Mouse (Mus musculus) MEL (cell line): ENCODE results near the gene Chmp1a. TPM values are rescaled to one million over a fixed set of nuclear protein-coding genes. Genes with fewer than 3 reads are reported as not detected.
"Not testable (repeated sequence)": the region's sequence is repeated elsewhere in the genome, so short reads cannot be mapped to it uniquely, and the experiment has no call there.

Experiments
- DNase-seq: peaks from one replicate; pipeline ENCODE4 v3.0.0; 2011; ENCODE audit warnings: low read depth, low spot score
- H3K27ac ChIP-seq: 2 replicates; pipeline ENCODE4 v1.5.1; 2012; ENCODE audit warnings: low read depth, mild to moderate bottlenecking, control low read depth, low read length, moderate library complexity; ENCODE audit not compliant: control insufficient read depth
- H3K27me3 ChIP-seq, 2 experiments: fragments of 150-350 bp in 1 of 2; sonication (generic) in 1 of 2; 2 replicates each; pipeline ENCODE4 v1.6.1; 2012; ENCODE audit warnings: low read length in 2 of 2, mild to moderate bottlenecking in 2 of 2, improper control_type of control experiment in 1 of 2, moderate library complexity in 1 of 2; ENCODE audit not compliant: insufficient read depth in 2 of 2, control insufficient read depth in 1 of 2
- H3K36me3 ChIP-seq, 2 experiments: 2 replicates each; pipeline ENCODE4 v1.6.1; 2012 to 2014; ENCODE audit warnings: low read length in 2 of 2, improper control_type of control experiment in 1 of 2, inconsistent platforms in 1 of 2, mild to moderate bottlenecking in 1 of 2; ENCODE audit not compliant: insufficient read depth in 2 of 2, control insufficient read depth in 1 of 2
- H3K4me1 ChIP-seq, 2 experiments: fragments of 150-350 bp in 1 of 2; sonication (generic) in 1 of 2; 2 replicates each; pipeline ENCODE4 v1.6.1; 2012; ENCODE audit warnings: low read length in 2 of 2, improper control_type of control experiment in 1 of 2, mild to moderate bottlenecking in 1 of 2; ENCODE audit not compliant: insufficient read depth in 2 of 2, control insufficient read depth in 1 of 2
- H3K4me3 ChIP-seq, 2 experiments: fragments of 150-350 bp in 1 of 2; sonication (generic) in 1 of 2; 2 replicates each; pipeline ENCODE4 v1.5.1; 2012; ENCODE audit warnings: low read depth in 2 of 2, low read length in 2 of 2, mild to moderate bottlenecking in 2 of 2, moderate library complexity in 2 of 2, control low read depth in 1 of 2, improper control_type of control experiment in 1 of 2; ENCODE audit not compliant: control insufficient read depth in 1 of 2, insufficient read depth in 1 of 2
- H3K79me2 ChIP-seq: 2 replicates; pipeline ENCODE4 v1.6.1; 2012; ENCODE audit warnings: mild to moderate bottlenecking, low read length, moderate library complexity; ENCODE audit not compliant: control insufficient read depth, poor library complexity, insufficient read depth
- H3K9ac ChIP-seq: 2 replicates; pipeline ENCODE4 v1.6.1; 2012; ENCODE audit warnings: low read depth, mild to moderate bottlenecking, control low read depth, low read length, moderate library complexity; ENCODE audit not compliant: control insufficient read depth, poor library complexity, severe bottlenecking
- H3K9me3 ChIP-seq: fragments of 150-350 bp; sonication (generic); replicated peaks from 2 replicates; pipeline ENCODE4 v1.6.1; 2012; ENCODE audit warnings: mild to moderate bottlenecking, low read length, improper control_type of control experiment, moderate library complexity; ENCODE audit not compliant: insufficient read depth
- CTCF ChIP-seq, 3 experiments: IDR thresholded peaks in 2 of 3; conservative IDR thresholded peaks in 1 of 3; 2 replicates each; pipeline ENCODE4 v1.5.1; 2011 to 2012; ENCODE audit warnings: low read length in 3 of 3, low read depth in 2 of 3, mild to moderate bottlenecking in 2 of 3, improper control_type of control experiment in 1 of 3, inconsistent platforms in 1 of 3, mixed read lengths in 1 of 3, moderate library complexity in 1 of 3; ENCODE audit not compliant: control insufficient read depth in 1 of 3, insufficient read depth in 1 of 3, poor library complexity in 1 of 3, severe bottlenecking in 1 of 3
- GABPA ChIP-seq: IDR thresholded peaks from 2 replicates; pipeline ENCODE4 v1.6.1; 2012; ENCODE audit warnings: low read depth, mild to moderate bottlenecking, inconsistent platforms, low read length, improper control_type of control experiment, moderate library complexity
- GATA1 ChIP-seq: IDR thresholded peaks from 2 replicates; pipeline ENCODE4 v1.6.1; 2011; ENCODE audit warnings: low read depth, low read length, improper control_type of control experiment
- MAFK ChIP-seq: IDR thresholded peaks from 2 replicates; pipeline ENCODE4 v1.6.1; 2011; ENCODE audit warnings: low read depth, mild to moderate bottlenecking, low read length, improper control_type of control experiment, borderline replicate concordance
- MEF2A ChIP-seq: IDR thresholded peaks from 2 replicates; pipeline ENCODE4 v1.6.1; 2014; ENCODE audit warnings: low read depth, mild to moderate bottlenecking, inconsistent platforms, low read length, improper control_type of control experiment; ENCODE audit not compliant: poor library complexity, insufficient replicate concordance, severe bottlenecking; ENCODE audit errors: extremely low read depth
- MXI1 ChIP-seq: IDR thresholded peaks from 2 replicates; pipeline ENCODE4 v1.6.1; 2011; ENCODE audit warnings: mild to moderate bottlenecking, low read depth, low read length, improper control_type of control experiment
- MYC ChIP-seq: IDR thresholded peaks from 2 replicates; pipeline ENCODE4 v1.6.1; 2011; ENCODE audit warnings: low read depth, mild to moderate bottlenecking, low read length, improper control_type of control experiment, moderate library complexity
- NELFE ChIP-seq: IDR thresholded peaks from 2 replicates; pipeline ENCODE4 v1.6.1; 2011; ENCODE audit warnings: low read depth, low read length, improper control_type of control experiment
- NRF1 ChIP-seq: IDR thresholded peaks from 2 replicates; pipeline ENCODE4 v1.6.1; 2014; ENCODE audit warnings: low read depth, mild to moderate bottlenecking, inconsistent platforms, low read length, improper control_type of control experiment, moderate library complexity; ENCODE audit not compliant: poor library complexity, insufficient read depth, severe bottlenecking
- POLR2AphosphoS2 ChIP-seq: IDR thresholded peaks from 2 replicates; pipeline ENCODE4 v1.6.1; 2011; ENCODE audit warnings: low read length, improper control_type of control experiment
- POLR2AphosphoS5 ChIP-seq: IDR thresholded peaks from 2 replicates; pipeline ENCODE4 v1.6.1; 2012; ENCODE audit warnings: low read depth, borderline replicate concordance, mild to moderate bottlenecking, inconsistent platforms, low read length, moderate library complexity, mixed read lengths
- SIN3A ChIP-seq: IDR thresholded peaks from 2 replicates; pipeline ENCODE4 v1.6.1; 2012; ENCODE audit warnings: low read length, improper control_type of control experiment, inconsistent platforms
- SMC3 ChIP-seq: IDR thresholded peaks from 2 replicates; pipeline ENCODE4 v1.6.1; 2011; ENCODE audit warnings: low read depth, low read length, improper control_type of control experiment
- USF1 ChIP-seq: IDR thresholded peaks from 2 replicates; pipeline ENCODE4 v1.6.1; 2014; ENCODE audit warnings: low read depth, mild to moderate bottlenecking, inconsistent platforms, low read length, improper control_type of control experiment, moderate library complexity
- ZC3H11A ChIP-seq: IDR thresholded peaks from 2 replicates; pipeline ENCODE4 v1.6.1; 2012; ENCODE audit warnings: low read depth, mild to moderate bottlenecking, inconsistent platforms, low read length, improper control_type of control experiment
- ZMIZ1 ChIP-seq: IDR thresholded peaks from 2 replicates; pipeline ENCODE4 v1.6.1; 2012; ENCODE audit warnings: low read depth, mild to moderate bottlenecking, inconsistent platforms, low read length, improper control_type of control experiment, moderate library complexity
- polyA plus RNA-seq, 2 experiments: library from polyadenylated mRNA; stranded (reverse) in 1 of 2; unstranded in 1 of 2; fragments of >175 nt in 1 of 2; fragments of >200 nt in 1 of 2; gene quantifications; 2 replicates each; pipeline versions ENCODE4 v1.2.1 to v1.2.4; 2012; ENCODE audit warnings: low replicate concordance in 2 of 2, low read depth in 1 of 2; ENCODE audit not compliant: insufficient read length in 2 of 2, insufficient read depth in 1 of 2, missing spikeins in 1 of 2
- total RNA-seq: library from RNA; depleted of rRNA; stranded (reverse); fragments of 300-350 nt; gene quantifications from 2 replicates; pipeline ENCODE4 v1.2.3, GENCODE M21; 2012

Gene Chmp1a
- total and polyA plus RNA-seq, 3 experiments = 80.5 to 85.7 TPM; not detected in 1

- TF ChIP-seq MAFK (no peak), SMC3 (no peak)
Measured at GRCm38 (mm10) chr8:123232553-123232952, 20.0 kb upstream of the Chmp1a start (continued).

- Histone ChIP-seq H3K36me3 (no peaks in the 10 kb centered on the region; a peak in 2 of 4 replicates), H3K4me1 (peaks cover 0 to 9% of the 10 kb centered on the region in 2 experiments; a peak in 1 of 4 replicates)
- peak in 2 of 3 experiments; percentile 39; a peak in 3 of 6 replicates for TF ChIP-seq CTCF (IDR thresholded peaks at IDR 0.05 in 2 of 3, conservative IDR thresholded peaks at IDR 0.05 in 1 of 3; ENCODE audit: control insufficient read depth in 1 of 3, insufficient read depth in 1 of 3, low read depth in 2 of 3, low read length in 3 of 3, poor library complexity in 1 of 3, severe bottlenecking in 1 of 3)
- no peak for TF ChIP-seq ZC3H11A
- no peak for TF ChIP-seq GABPA
- TF ChIP-seq SMC3 = peak; percentile 36; the same call in 1 of the 2 replicates
- no peak for TF ChIP-seq POLR2AphosphoS5
Measured at GRCm38 (mm10) chr8:123231742-123232141, 19.2 kb upstream of the Chmp1a start.

GRCm38 (mm10) chr8:123230326-123230725, 17.8 kb upstream of the Chmp1a start:
- not testable (repeated sequence) for H3K36me3 ChIP-seq, H3K27ac ChIP-seq, H3K9me3 ChIP-seq, H3K79me2 ChIP-seq, H3K9ac ChIP-seq, DNase-seq, H3K4me3 ChIP-seq, H3K4me1 ChIP-seq, H3K27me3 ChIP-seq

More at GRCm38 (mm10) chr8:123231742-123232141, 19.2 kb upstream of the Chmp1a start:
- Histone ChIP-seq H3K79me2 (no peaks in the 10 kb centered on the region; the same call in 1 of the 2 replicates), H3K27ac (no peak overlapping the region), H3K4me3 (no peak overlapping the region), H3K27me3 (no peaks in the 10 kb centered on the region), H3K9ac (no peak overlapping the region), H3K9me3 (no peaks in the 10 kb centered on the region)
- no peak for DNase-seq

DNA sequence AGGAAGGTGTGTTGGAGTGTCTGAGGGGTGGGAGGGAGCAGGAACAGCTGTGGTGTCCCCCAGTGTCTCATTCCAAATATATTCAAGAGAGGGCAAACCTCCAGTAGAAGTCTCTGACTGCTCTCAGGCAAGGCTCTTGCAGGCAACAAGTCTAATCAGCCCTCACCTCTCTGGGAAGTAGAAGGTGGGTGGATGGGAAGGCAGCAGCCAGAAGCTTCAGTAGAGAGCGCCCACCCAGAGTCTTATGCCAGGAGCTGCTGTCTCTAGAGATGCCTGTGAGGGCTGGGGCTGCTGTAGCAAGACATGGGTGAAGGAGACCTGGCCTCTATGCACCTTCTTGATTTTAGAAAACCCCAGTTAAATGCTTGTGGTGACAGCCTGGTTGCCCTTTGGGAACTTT, 15.9 kb upstream of the Chmp1a start:
- peaks cover 0 to 4% of the 10 kb centered on the region in 2 experiments; a peak in 3 of 4 replicates for H3K36me3 ChIP-seq
- H3K4me1 ChIP-seq = no peaks in the 10 kb centered on the region; a peak in 1 of 4 replicates
- no peak for DNase-seq
- H3K27me3 ChIP-seq = no peaks in the 10 kb centered on the region
- no peak overlapping the region for H3K9ac ChIP-seq
- no peak overlapping the region for H3K4me3 ChIP-seq
- no peak for TF ChIP-seq MYC
- no peak for TF ChIP-seq ZMIZ1
- TF ChIP-seq NRF1 = no peak
- TF ChIP-seq MEF2A = no peak
- TF ChIP-seq GABPA = no peak
- no peak for TF ChIP-seq NELFE
- no peak for TF ChIP-seq ZC3H11A
- TF ChIP-seq USF1 = no peak
- no peak for TF ChIP-seq SIN3A
- TF ChIP-seq MXI1 = no peak
- TF ChIP-seq GATA1 = no peak
- no peak for TF ChIP-seq POLR2AphosphoS2
- TF ChIP-seq, all 39 proteins: peak for 0
- Histone ChIP-seq H3K9me3 (no peaks in the 10 kb centered on the region), H3K27ac (no peak overlapping the region), H3K79me2 (peaks cover 6% of the 10 kb centered on the region; the same call in 1 of the 2 replicates)
